Mouse (Mus musculus): Measurements from ENCODE around the gene Dact2.

DNA sequence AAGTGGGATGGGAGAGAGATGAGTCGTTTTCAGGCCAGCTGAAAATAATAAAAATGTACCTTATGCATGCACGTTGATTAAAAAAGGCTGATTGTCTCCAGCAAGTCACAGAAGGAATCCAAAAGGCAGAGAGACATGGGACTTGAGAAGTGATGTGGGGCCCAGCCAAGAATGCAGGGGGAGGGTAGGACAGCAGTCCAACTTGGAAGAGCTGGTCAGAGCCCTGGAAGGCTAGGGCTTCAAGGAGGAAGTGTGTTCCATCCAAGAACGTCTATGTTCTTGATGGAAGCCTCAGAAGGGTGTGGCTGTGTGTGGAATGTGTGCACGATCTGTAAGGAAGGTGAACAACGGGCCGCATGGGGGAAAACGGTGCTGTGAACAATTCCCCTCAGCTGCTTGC is 48.4 kb upstream of the Dact2 start:
- no peak for TF ChIP-seq POLR2A (IDR thresholded peaks at IDR 0.05; ENCODE audit: control insufficient read depth, low read depth, low read length)
- no peak for TF ChIP-seq CTCF (IDR thresholded peaks at IDR 0.05; ENCODE audit: control insufficient read depth, insufficient read depth, insufficient replicate concordance, low read depth, low read length)
